Mouse (Mus musculus): ENCODE measurements around the gene Bnc2. TPM values are rescaled to one million over a fixed set of nuclear protein-coding genes. Genes with fewer than 3 reads are reported as not detected.

Bnc2 gene
- total RNA-seq, 2 experiments from 2014 or later: 14.6 to 17.3 TPM

GRCm38 (mm10) chr4:84521562-84521961 is 153.5 kb downstream of the Bnc2 start:
- no peak for DNase-seq (ENCODE audit: low spot score in 2 of 2)

GRCm38 (mm10) chr4:84510466-84510865 is 164.6 kb downstream of the Bnc2 start:
- no peak for DNase-seq (ENCODE audit: low spot score in 2 of 2)

GRCm38 (mm10) chr4:84507551-84507950 is 167.5 kb downstream of the Bnc2 start:
- DNase-seq (ENCODE audit: low spot score in 2 of 2): no peak

- no peak for DNase-seq (ENCODE audit: low spot score in 2 of 2)
Observed at GRCm38 (mm10) chr4:84502581-84503269, 172.3 kb downstream of the Bnc2 start.

GRCm38 (mm10) chr4:84500796-84501349 is 174.2 kb downstream of the Bnc2 start:
- DNase-seq (ENCODE audit: low spot score in 2 of 2): no peak

GRCm38 (mm10) chr4:84500259-84500658 is 174.8 kb downstream of the Bnc2 start:
- DNase-seq (ENCODE audit: low spot score in 2 of 2): no peak

GRCm38 (mm10) chr4:84498469-84498868 is 176.6 kb downstream of the Bnc2 start:
- DNase-seq (ENCODE audit: low spot score in 2 of 2): no peak

- no peak for DNase-seq (ENCODE audit: low spot score in 2 of 2)
Observed at GRCm38 (mm10) chr4:84488323-84488722, 186.8 kb downstream of the Bnc2 start.

GRCm38 (mm10) chr4:84482680-84483079 is 192.4 kb downstream of the Bnc2 start:
- DNase-seq (ENCODE audit: low spot score in 2 of 2): no peak

- no peak for DNase-seq (ENCODE audit: low spot score in 2 of 2)
Observed at GRCm38 (mm10) chr4:84472643-84473042, 202.4 kb downstream of the Bnc2 start.

- no peak for DNase-seq (ENCODE audit: low spot score in 2 of 2)
Observed at GRCm38 (mm10) chr4:84470106-84470885, 204.8 kb downstream of the Bnc2 start.

- no peak for DNase-seq (ENCODE audit: low spot score in 2 of 2)
Observed at GRCm38 (mm10) chr4:84469400-84469799, 205.7 kb downstream of the Bnc2 start.

- no peak for DNase-seq (ENCODE audit: low spot score in 2 of 2)
Observed at GRCm38 (mm10) chr4:84467722-84468121, 207.4 kb downstream of the Bnc2 start.

GRCm38 (mm10) chr4:84458218-84458560 is 216.9 kb downstream of the Bnc2 start:
- no peak for DNase-seq (ENCODE audit: low spot score in 2 of 2)

- DNase-seq (ENCODE audit: low spot score in 2 of 2): no peak
Observed at GRCm38 (mm10) chr4:84457512-84458217, 217.4 kb downstream of the Bnc2 start.

- DNase-seq (ENCODE audit: low spot score in 2 of 2): no peak
Observed at GRCm38 (mm10) chr4:84456853-84457249, 218.2 kb downstream of the Bnc2 start.

- DNase-seq (ENCODE audit: low spot score in 2 of 2): no peak
Observed at GRCm38 (mm10) chr4:84456198-84456852, 218.8 kb downstream of the Bnc2 start.

GRCm38 (mm10) chr4:84454493-84454892 is 220.6 kb downstream of the Bnc2 start:
- no peak for DNase-seq (ENCODE audit: low spot score in 2 of 2)

GRCm38 (mm10) chr4:84453586-84453985 is 221.5 kb downstream of the Bnc2 start:
- DNase-seq (ENCODE audit: low spot score in 2 of 2): no peak

GRCm38 (mm10) chr4:84452642-84453041 is 222.4 kb downstream of the Bnc2 start:
- DNase-seq (ENCODE audit: low spot score in 2 of 2): no peak
